Mouse (Mus musculus) neural tube, embryonic 12.5 days (tissue): Measurements from ENCODE around the gene Kmt2d. TPM values are rescaled to one million over a fixed set of nuclear protein-coding genes. Genes with fewer than 3 reads are reported as not detected.

Source experiments
- ATAC-seq: fragments of 200-750 bp; cut with Nextera tagmentation; 2 replicates; pipeline ENCODE4 v1.8.0; 2017; ENCODE audit warnings: low read depth, mild to moderate bottlenecking, moderate TSS enrichment, moderate library complexity; ENCODE audit not compliant: low FRiP score
- H3K27ac ChIP-seq: fragments of 300-500 bp; sonication (generic); 2 replicates; pipeline ENCODE4 v1.5.1; 2016
- H3K27me3 ChIP-seq: fragments of 300-500 bp; sonication (generic); replicated peaks from 2 replicates; pipeline ENCODE4 v1.6.1; 2016; ENCODE audit warnings: mild to moderate bottlenecking
- H3K36me3 ChIP-seq: fragments of 300-500 bp; sonication (generic); 2 replicates; pipeline ENCODE4 v1.6.1; 2016; ENCODE audit warnings: mild to moderate bottlenecking
- H3K4me1 ChIP-seq: fragments of 300-500 bp; sonication (generic); 2 replicates; pipeline ENCODE4 v1.6.1; 2016
- H3K4me2 ChIP-seq: fragments of 300-500 bp; sonication (generic); replicated peaks from 2 replicates; pipeline ENCODE4 v1.6.1; 2016; ENCODE audit warnings: mild to moderate bottlenecking
- H3K4me3 ChIP-seq: fragments of 300-500 bp; sonication (generic); 2 replicates; pipeline ENCODE4 v1.5.1; 2016
- H3K9ac ChIP-seq: fragments of 300-500 bp; sonication (generic); 2 replicates; pipeline ENCODE4 v1.6.1; 2016; ENCODE audit warnings: mild to moderate bottlenecking
- H3K9me3 ChIP-seq: fragments of 300-500 bp; sonication (generic); 2 replicates; pipeline ENCODE4 v1.6.1; 2016; ENCODE audit warnings: mild to moderate bottlenecking
- WGBS: fragments of 180-500 bp; shearing (Covaris S2); methylation state at CpG from one replicate; pipeline ENCODE4 v1.1.7; 2016; 5-methylcytosine and 5-hydroxymethylcytosine counted together
- polyA plus RNA-seq: library from polyadenylated mRNA; unstranded; fragments of >200 nt; fragmentation: Nextera tagmentation; extraction: Ambion mirVana; gene quantifications from 2 replicates; pipeline ENCODE4 v1.2.1, GENCODE M21; 2016

Gene Kmt2d
- polyA plus RNA-seq, 1 experiment from 2014 or later = 10.4 TPM

- Histone ChIP-seq H3K4me2 (no peak overlapping the region), H3K36me3 (no peaks in the 10 kb centered on the region), H3K4me1 (peaks cover 8% of the 10 kb centered on the region), H3K27ac (no peak overlapping the region), H3K9me3 (0 out of 2 replicates have a peak, but pooled peaks cover 3% of the 10 kb centered on the region), H3K9ac (no peak overlapping the region), H3K27me3 (peaks cover 76% of the 10 kb centered on the region), H3K4me3 (no peak overlapping the region)
- no peak for ATAC-seq
- 41% methylated on average over 7 of the region's 7 CpGs for WGBS
These were observed 85.3 kb downstream of the Kmt2d start for GRCm38 (mm10) chr15:98785744-98786143.

Other genes with a start within 250 kb of the Kmt2d start
- gene Cacnb3, start 240.4 kb downstream of the Kmt2d start, polyA plus RNA-seq = 108 and 127 TPM in 2 replicates
- 16.4 and 23.2 TPM in 2 replicates for gene Ddx23, start 208.3 kb downstream of the Kmt2d start, polyA plus RNA-seq
- gene Rnd1, start 193.7 kb downstream of the Kmt2d start, polyA plus RNA-seq = 7.8 and 9.7 TPM in 2 replicates
- gene Ccdc65, start 163.0 kb downstream of the Kmt2d start, polyA plus RNA-seq = 2.1 and 2.3 TPM in 2 replicates
- gene Fkbp11, start 143.0 kb downstream of the Kmt2d start, polyA plus RNA-seq = 7.7 and 8.9 TPM in 2 replicates
- gene Arf3, start 108.0 kb downstream of the Kmt2d start, polyA plus RNA-seq = 69.7 and 77.4 TPM in 2 replicates
- 0.26 and 0.53 TPM in 2 replicates for gene Wnt10b, start 93.1 kb downstream of the Kmt2d start, polyA plus RNA-seq
- 7.5 and 12.3 TPM in 2 replicates for gene Wnt1, start 81.3 kb downstream of the Kmt2d start, polyA plus RNA-seq
- 0.47 and 0.82 TPM in 2 replicates for gene Ddn, start 61.7 kb downstream of the Kmt2d start, polyA plus RNA-seq
- gene Prkag1, start 39.7 kb downstream of the Kmt2d start, polyA plus RNA-seq = 70.1 and 79.2 TPM in 2 replicates
- gene Rhebl1, start 23.3 kb upstream of the Kmt2d start, polyA plus RNA-seq = 27.8 and 27.9 TPM in 2 replicates
- 1.6 and 1.9 TPM in 2 replicates for gene Dhh, start 27.3 kb upstream of the Kmt2d start, polyA plus RNA-seq
- 35.9 and 40.0 TPM in 2 replicates for gene Lmbr1l, start 47.0 kb upstream of the Kmt2d start, polyA plus RNA-seq
- 1,299 and 1,329 TPM in 2 replicates for gene Tuba1b, start 63.4 kb upstream of the Kmt2d start, polyA plus RNA-seq
- gene Gm49450, start 82.3 kb upstream of the Kmt2d start, polyA plus RNA-seq = not detected in 2 replicates
- 10,701 and 10,796 TPM in 2 replicates for gene Tuba1a, start 82.5 kb upstream of the Kmt2d start, polyA plus RNA-seq
- 62.0 and 64.6 TPM in 2 replicates for gene Tuba1c, start 158.7 kb upstream of the Kmt2d start, polyA plus RNA-seq
- gene Prph, start 184.0 kb upstream of the Kmt2d start, polyA plus RNA-seq = 109 and 168 TPM in 2 replicates
- 24.2 and 25.8 TPM in 2 replicates for gene Troap, start 203.4 kb upstream of the Kmt2d start, polyA plus RNA-seq
- 4.4 and 4.5 TPM in 2 replicates for gene C1ql4, start 216.6 kb upstream of the Kmt2d start, polyA plus RNA-seq
- gene Dnajc22, start 222.0 kb upstream of the Kmt2d start, polyA plus RNA-seq = 0.70 and 1.1 TPM in 2 replicates